Mouse (Mus musculus) C2C12 (cell line): ENCODE measurements at regions not wholly inside any gene's neighbourhood (a gene's known extent, or its start where the extent isn't known, plus 50 kb on each side); places are given as distances from the start of the nearest gene placed in this dataset.

Experiments used
- H3K27me3 ChIP-seq: one replicate; pipeline ENCODE4 v1.6.1; 2011; ENCODE audit not compliant: control insufficient read depth, insufficient read depth, insufficient read length
- H3K36me3 ChIP-seq: one replicate; pipeline ENCODE4 v1.6.1; 2011; ENCODE audit not compliant: control insufficient read depth, insufficient read depth
- H3K4me3 ChIP-seq: one replicate; pipeline ENCODE4 v1.5.1; 2011; ENCODE audit warnings: mild to moderate bottlenecking, control low read depth; ENCODE audit not compliant: poor library complexity, insufficient read depth, severe bottlenecking
- H3K79me2 ChIP-seq: one replicate; pipeline ENCODE4 v1.6.1; 2011; ENCODE audit not compliant: control insufficient read depth, insufficient read depth
- H3K79me3 ChIP-seq: one replicate; pipeline ENCODE4 v1.6.1; 2011; ENCODE audit warnings: low read depth, control low read depth
- H3ac ChIP-seq: one replicate; pipeline ENCODE3; 2011; ENCODE audit warnings: low read depth; ENCODE audit not compliant: control insufficient read depth, insufficient read length
- CEBPB ChIP-seq: IDR thresholded peaks from one replicate; pipeline ENCODE4 v1.6.1; 2011; ENCODE audit warnings: low read depth, mild to moderate bottlenecking, control low read depth, moderate library complexity
- CTCF ChIP-seq: IDR thresholded peaks from one replicate; pipeline ENCODE4 v1.5.1; 2011; ENCODE audit not compliant: control insufficient read depth, insufficient read depth, insufficient read length
- FOSL1 ChIP-seq: IDR thresholded peaks from one replicate; pipeline ENCODE4 v1.8.0; 2011; ENCODE audit warnings: mild to moderate bottlenecking, low read length; ENCODE audit not compliant: poor library complexity, insufficient read depth, severe bottlenecking
- MAX ChIP-seq: IDR thresholded peaks from one replicate; pipeline ENCODE4 v1.6.1; 2011; ENCODE audit warnings: mild to moderate bottlenecking, control low read depth
- MYOD1 ChIP-seq: IDR thresholded peaks from one replicate; pipeline ENCODE4 v1.6.1; 2011; ENCODE audit warnings: low read depth; ENCODE audit not compliant: control insufficient read depth, insufficient read length
- MYOG ChIP-seq: IDR thresholded peaks from one replicate; pipeline ENCODE4 v1.6.1; 2011; ENCODE audit not compliant: control insufficient read depth, insufficient read length; ENCODE audit errors: extremely low read depth
- USF1 ChIP-seq: IDR thresholded peaks from one replicate; pipeline ENCODE4 v1.6.1; 2011; ENCODE audit warnings: low read depth, mild to moderate bottlenecking, control low read depth, moderate library complexity

- Histone ChIP-seq H3K79me3 (no peaks in the 10 kb centered on the region), H3ac (no peak overlapping the region), H3K79me2 (no peaks in the 10 kb centered on the region), H3K36me3 (no peaks in the 10 kb centered on the region), H3K4me3 (no peak overlapping the region), H3K27me3 (peaks cover 3% of the 10 kb centered on the region)
- TF ChIP-seq MYOD1 (no peak), MAX (no peak), USF1 (no peak), CTCF (no peak), MYOG (no peak), CEBPB (no peak), FOSL1 (no peak)
Observed at GRCm38 (mm10) chr16:93427264-93427663, 176.6 kb downstream of the Setd4 start.

DNA sequence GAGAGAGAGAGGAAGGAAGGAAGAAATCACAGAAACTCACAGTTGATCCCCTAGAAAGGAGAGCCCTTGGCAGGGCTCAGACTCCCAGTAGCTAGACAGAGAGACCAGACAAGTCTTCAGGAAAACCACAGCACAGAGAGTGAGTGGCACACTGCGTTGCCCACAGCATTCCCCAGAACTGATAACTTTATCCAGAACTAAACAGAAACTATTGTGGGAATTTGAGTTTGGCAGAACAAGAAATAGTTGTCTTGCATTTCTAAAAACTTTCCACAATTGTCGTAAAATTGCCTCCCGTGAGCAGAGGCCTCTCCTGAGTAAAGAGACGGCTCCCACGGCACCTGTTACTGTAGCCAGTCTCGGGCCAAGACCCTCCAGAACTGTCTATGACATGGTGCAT, 178.1 kb downstream of the Setd4 start:
- Histone ChIP-seq H3K4me3 (no peak overlapping the region), H3K36me3 (no peaks in the 10 kb centered on the region), H3K27me3 (peaks cover 3% of the 10 kb centered on the region), H3K79me2 (no peaks in the 10 kb centered on the region), H3K79me3 (no peaks in the 10 kb centered on the region), H3ac (no peak overlapping the region)
- TF ChIP-seq CTCF, result no peak

DNA sequence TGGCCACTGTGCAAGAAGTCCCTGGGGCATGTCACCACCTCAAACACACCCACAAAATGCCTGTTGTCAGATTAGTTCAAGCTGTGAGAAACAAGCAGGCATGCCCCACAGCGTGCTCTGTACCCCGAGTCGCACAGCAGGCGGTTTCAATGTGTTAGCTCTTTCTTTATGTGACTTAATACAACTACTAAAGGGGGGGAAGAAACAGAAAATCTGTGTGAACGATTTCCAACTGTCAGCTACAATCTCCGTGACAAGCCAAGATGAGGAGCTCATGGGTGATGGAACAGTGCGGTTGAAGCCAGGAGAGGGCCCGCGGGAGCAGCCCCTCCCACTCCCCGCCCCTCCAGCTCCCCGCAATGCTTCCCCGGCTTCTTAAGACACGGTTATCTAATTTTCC, 180.7 kb downstream of the Setd4 start:
- Histone ChIP-seq H3K4me3 (no peak overlapping the region), H3K79me3 (no peaks in the 10 kb centered on the region), H3K27me3 (peaks cover 3% of the 10 kb centered on the region), H3K36me3 (no peaks in the 10 kb centered on the region), H3ac (no peak overlapping the region), H3K79me2 (no peaks in the 10 kb centered on the region)
- TF ChIP-seq MAX, result no peak
- TF ChIP-seq CTCF, result no peak
- no peak for TF ChIP-seq CEBPB
- no peak for TF ChIP-seq MYOG
- TF ChIP-seq FOSL1, result no peak
- no peak for TF ChIP-seq USF1
- TF ChIP-seq MYOD1, result no peak

DNA sequence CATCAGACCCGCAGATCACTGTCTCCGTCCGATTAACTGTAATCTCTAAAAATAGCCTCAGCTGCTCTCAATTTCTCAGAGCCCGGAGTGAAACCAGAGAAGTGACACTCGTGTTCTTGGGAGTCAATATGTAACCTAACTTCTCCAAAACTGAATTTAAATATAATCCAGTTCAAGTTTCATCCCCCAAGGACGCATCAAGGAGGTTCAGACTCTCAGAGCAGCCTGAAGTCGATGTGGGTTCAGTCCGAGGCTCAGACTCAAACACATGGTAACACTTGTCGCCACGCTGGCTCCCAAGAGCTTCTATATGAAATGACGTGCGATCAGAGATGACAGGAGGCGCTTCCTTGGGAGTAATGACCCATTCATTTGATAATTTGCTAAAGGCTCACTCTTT, 181.6 kb downstream of the Setd4 start:
- Histone ChIP-seq H3K79me3 (no peaks in the 10 kb centered on the region), H3ac (no peak overlapping the region), H3K36me3 (no peaks in the 10 kb centered on the region), H3K27me3 (peaks cover 3% of the 10 kb centered on the region), H3K4me3 (no peak overlapping the region), H3K79me2 (no peaks in the 10 kb centered on the region)
- TF ChIP-seq CTCF (no peak), MYOG (no peak), CEBPB (no peak), FOSL1 (no peak), MYOD1 (no peak), MAX (no peak), USF1 (no peak)

DNA sequence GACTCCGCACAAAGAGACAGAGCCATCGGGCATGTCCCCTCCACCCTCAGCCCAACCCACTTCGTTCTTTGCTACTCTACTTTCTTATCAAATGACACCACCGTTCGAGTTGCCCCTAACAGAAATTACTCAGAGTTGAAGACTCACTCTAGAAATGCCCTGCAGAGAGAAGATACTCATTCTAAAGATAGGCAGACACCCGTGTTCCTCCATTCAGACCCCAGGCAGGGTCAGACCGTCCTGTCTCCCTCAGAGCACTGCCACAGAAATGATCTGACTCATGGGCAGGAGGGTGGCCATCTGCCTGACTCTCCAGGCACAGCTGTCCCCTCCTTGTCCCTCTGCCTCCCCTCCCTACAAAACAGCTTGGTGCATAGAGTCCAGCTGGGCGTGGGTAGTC, 185.6 kb downstream of the Setd4 start:
- TF ChIP-seq USF1 (no peak), CTCF (no peak)
- Histone ChIP-seq H3K27me3 (peaks cover 3% of the 10 kb centered on the region), H3K36me3 (no peaks in the 10 kb centered on the region), H3K79me2 (no peaks in the 10 kb centered on the region), H3K79me3 (no peaks in the 10 kb centered on the region), H3ac (no peak overlapping the region), H3K4me3 (no peak overlapping the region)

GRCm38 (mm10) chr16:93417831-93418230, 186.0 kb downstream of the Setd4 start:
- TF ChIP-seq CTCF, result no peak
- no peak for TF ChIP-seq MAX
- no peak for TF ChIP-seq MYOG
- no peak for TF ChIP-seq FOSL1
- no peak for TF ChIP-seq CEBPB
- no peak for TF ChIP-seq USF1
- no peak for TF ChIP-seq MYOD1
- Histone ChIP-seq H3K79me3 (no peaks in the 10 kb centered on the region), H3K36me3 (no peaks in the 10 kb centered on the region), H3K79me2 (no peaks in the 10 kb centered on the region), H3K4me3 (no peak overlapping the region), H3K27me3 (peaks cover 1% of the 10 kb centered on the region), H3ac (no peak overlapping the region)
